Mouse (Mus musculus): ENCODE results near the gene Col9a3.

DNA sequence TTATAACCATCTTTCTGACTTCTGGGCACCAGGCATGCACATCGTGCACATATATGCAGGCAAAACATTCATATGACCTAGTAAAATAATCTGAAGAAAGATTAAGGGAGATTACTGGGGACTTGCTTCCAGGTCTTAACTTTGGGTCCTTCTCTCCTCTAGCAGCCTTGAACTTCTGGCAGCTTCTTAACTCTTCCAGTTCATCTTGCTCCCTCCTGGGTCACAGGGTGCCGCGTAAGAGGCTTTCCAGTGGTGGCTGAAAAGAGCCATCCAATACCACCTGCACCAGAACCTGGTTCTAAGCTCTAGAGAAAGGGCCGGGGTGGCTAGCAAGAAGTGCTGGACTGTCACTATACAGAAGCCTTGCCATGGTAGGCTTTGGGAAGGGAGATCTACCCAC lies at the start of gene Col9a3:
- TF ChIP-seq CTCF (IDR thresholded peaks at IDR 0.05; ENCODE audit: borderline replicate concordance, insufficient read depth, low read depth, low read length) (no peak), POLR2A (IDR thresholded peaks at IDR 0.05; ENCODE audit: borderline replicate concordance, insufficient read depth, low read length) (no peak)

All from cerebellum, adult 2 months (tissue).